Mouse (Mus musculus) left cerebral cortex, postnatal 4 days (tissue): ENCODE results near the gene Olfr1205. TPM values are rescaled to one million over a fixed set of nuclear protein-coding genes. Genes with fewer than 3 reads are reported as not detected.

Source experiments
- DNase-seq: peaks from one replicate; pipeline ENCODE4 v3.0.0-alpha.2; 2022
- intact Hi-C: fragments of 180-260 bp; cut with DNase I; formaldehyde crosslinking; loops from one replicate; pipeline ENCODE4 v1.15.1; 2025
- total RNA-seq, 2 experiments: library from RNA; stranded (reverse); gene quantifications; 2 replicates each; pipeline ENCODE4 v1.2.3; 2021

Olfr1205 gene
- not detected for total RNA-seq

DNA sequence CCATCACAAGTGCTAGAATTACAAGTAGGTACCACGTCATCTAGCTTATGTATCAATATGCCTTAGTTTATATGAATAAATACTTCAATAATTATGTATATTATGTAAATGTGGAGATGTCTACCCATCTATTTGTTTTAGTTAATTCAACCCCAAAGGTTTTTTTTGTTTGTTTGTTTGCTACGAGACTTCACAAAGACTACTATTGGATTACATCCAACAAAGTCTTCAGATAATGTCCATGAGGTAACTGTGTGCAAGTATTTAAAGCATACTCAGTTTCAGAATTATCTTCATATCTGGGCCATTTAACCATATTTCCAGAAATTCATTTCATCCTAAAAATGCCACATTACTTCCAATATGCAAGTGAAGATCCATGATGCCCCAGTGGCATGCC is at the start of gene Olfr1205:
Olfr1205 (plus strand) TSS at position 301 of the 400 bp plus-strand sequence.
- no peak for DNase-seq
- intact Hi-C loops, result no loop called here

GRCm38 (mm10) chr2:88792736-88793135 is 36.8 kb upstream of the Olfr1205 start, which contains the start of gene Olfr1201:
Gene Olfr1201, plus strand, starts transcription at chr2:88793036.
- no peak for DNase-seq
- intact Hi-C loops, result no loop called here

DNA sequence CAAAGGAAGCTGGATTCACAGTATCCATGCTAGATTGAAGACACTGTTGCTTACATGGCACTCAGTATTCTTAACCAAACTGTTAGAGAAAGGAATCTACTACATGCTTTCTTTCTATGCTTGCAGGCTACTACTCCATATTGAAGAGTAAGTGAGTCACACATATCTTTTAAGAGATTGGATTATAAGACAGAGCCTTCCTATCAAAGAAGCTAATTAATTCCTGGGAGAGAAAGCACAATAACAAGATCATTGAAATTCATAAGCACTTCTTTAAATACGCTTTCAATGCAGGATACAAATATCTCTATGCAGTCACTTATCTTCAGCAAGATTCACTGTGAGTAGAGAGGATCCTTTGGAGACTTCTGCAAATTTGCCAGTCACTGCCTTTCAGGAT is 15.3 kb upstream of the Olfr1205 start, which contains the start of gene Olfr1202:
Olfr1202 (plus strand) TSS at position 301 of the 400 bp plus-strand sequence.
- intact Hi-C loops, result no loop called here
- no peak for DNase-seq

DNA sequence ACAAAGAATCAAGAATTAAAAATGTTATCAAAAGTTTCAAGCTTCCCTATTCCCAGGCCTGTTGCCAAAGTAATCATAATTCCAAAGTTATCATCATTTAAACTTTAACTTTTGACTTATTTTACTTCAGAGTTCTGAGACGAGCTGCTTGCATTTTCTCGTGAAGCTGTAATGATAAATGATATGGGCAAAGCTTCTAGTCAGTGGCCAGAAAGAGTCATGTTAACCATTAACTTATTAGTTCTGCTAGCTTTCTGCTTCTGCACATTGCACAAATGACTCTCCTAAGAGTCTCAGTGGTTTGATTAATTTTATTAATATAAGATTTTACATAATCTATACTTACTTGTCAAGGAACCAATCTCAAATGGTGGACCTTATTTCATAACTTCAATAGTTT is 8.9 kb downstream of the Olfr1205 start:
- intact Hi-C loops, result no loop called here
- no peak for DNase-seq

DNA sequence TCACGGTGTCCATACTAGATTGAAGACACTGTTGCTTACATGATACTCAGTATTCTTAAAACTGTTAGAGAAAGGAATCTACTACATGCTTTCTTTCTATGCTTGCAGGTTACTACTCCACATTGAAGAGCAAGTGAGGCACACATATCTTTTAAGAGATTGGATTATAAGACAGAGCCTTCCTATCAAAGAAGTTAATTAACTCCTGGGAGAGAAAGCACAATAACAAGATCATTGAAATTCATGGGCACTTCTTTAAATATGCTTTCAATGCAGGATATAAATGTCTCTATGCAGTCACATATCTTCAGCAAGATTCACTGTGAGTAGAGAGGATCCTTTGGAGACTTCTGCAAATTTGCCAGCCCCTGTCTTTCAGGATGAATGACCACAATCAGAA is 19.5 kb downstream of the Olfr1205 start, which contains the start of gene Olfr1204:
Olfr1204 (plus strand) TSS at position 301 of the 400 bp plus-strand sequence.
- intact Hi-C loops, result no loop called here
- no peak for DNase-seq

DNA sequence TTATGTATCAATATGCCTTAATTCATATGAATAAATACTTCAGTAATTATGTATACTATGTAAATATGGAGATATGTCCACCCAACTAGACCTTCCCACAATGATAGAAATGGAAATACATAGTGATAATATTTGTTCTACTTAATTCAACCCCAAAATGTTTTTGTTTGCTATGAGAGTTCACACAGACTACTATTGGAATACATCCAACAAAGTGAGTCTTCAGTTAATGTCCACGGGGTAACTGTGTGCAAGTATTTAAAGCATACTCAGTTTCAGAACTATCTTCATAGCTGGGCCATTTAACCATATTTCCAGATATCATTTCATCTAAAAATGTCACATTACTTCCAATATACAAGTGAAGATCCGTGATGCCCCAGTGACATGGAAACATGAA is 33.4 kb downstream of the Olfr1205 start, which contains the start of gene Olfr1206:
Olfr1206 (plus strand) TSS at position 301 of the 400 bp plus-strand sequence.
- no peak for DNase-seq
- intact Hi-C loops, result no loop called here

Other genes with a start within 250 kb of the Olfr1205 start
- not detected for gene Olfr1189, start 243.3 kb upstream of the Olfr1205 start, total RNA-seq
- under 1 TPM in 1 of 2 experiments, not detected in 1; 0.10 TPM for gene Olfr1191-ps1, start 189.2 kb upstream of the Olfr1205 start, total RNA-seq
- gene Olfr1192-ps1, start 181.2 kb upstream of the Olfr1205 start, total RNA-seq, result not detected
- not detected for gene Olfr1193, start 154.1 kb upstream of the Olfr1205 start, total RNA-seq
- gene Olfr1195, start 140.6 kb upstream of the Olfr1205 start, total RNA-seq, result not detected
- not detected for gene Olfr1196, start 125.1 kb upstream of the Olfr1205 start, total RNA-seq
- gene Olfr1197, start 97.4 kb upstream of the Olfr1205 start, total RNA-seq, result not detected
- gene Olfr1198, start 78.4 kb upstream of the Olfr1205 start, total RNA-seq, result not detected
- gene Olfr1199, start 69.3 kb upstream of the Olfr1205 start, total RNA-seq, result not detected
- gene Olfr1200, start 59.2 kb upstream of the Olfr1205 start, total RNA-seq, result not detected
- not detected for gene Olfr1201, start 36.7 kb upstream of the Olfr1205 start, total RNA-seq
- not detected for gene Olfr1202, start 15.2 kb upstream of the Olfr1205 start, total RNA-seq
- not detected for gene Olfr1204, start 19.6 kb downstream of the Olfr1205 start, total RNA-seq
- gene Olfr1206, start 33.5 kb downstream of the Olfr1205 start, total RNA-seq, result not detected
- gene Olfr1208, start 72.6 kb downstream of the Olfr1205 start, total RNA-seq, result not detected
- gene Olfr1209, start 85.4 kb downstream of the Olfr1205 start, total RNA-seq, result not detected
- not detected for gene Olfr1211, start 108.4 kb downstream of the Olfr1205 start, total RNA-seq
- not detected for gene Olfr1212, start 124.2 kb downstream of the Olfr1205 start, total RNA-seq
- gene Gm13762, start 150.5 kb downstream of the Olfr1205 start, total RNA-seq, result not detected
- gene Olfr1214, start 162.9 kb downstream of the Olfr1205 start, total RNA-seq, result not detected
- not detected for gene Olfr1215, start 177.2 kb downstream of the Olfr1205 start, total RNA-seq
- not detected for gene Olfr1216, start 188.6 kb downstream of the Olfr1205 start, total RNA-seq
- gene Olfr1217, start 202.3 kb downstream of the Olfr1205 start, total RNA-seq, result not detected
- gene Olfr1218, start 231.4 kb downstream of the Olfr1205 start, total RNA-seq, result not detected